Mouse (Mus musculus) C2C12 (cell line): ENCODE results near the gene Cdc42bpg. TPM values are rescaled to one million over a fixed set of nuclear protein-coding genes. Genes with fewer than 3 reads are reported as not detected.

Source experiments
- H3K27me3 ChIP-seq: one replicate; pipeline ENCODE4 v1.6.1; 2011; ENCODE audit not compliant: control insufficient read depth, insufficient read depth, insufficient read length
- H3K36me3 ChIP-seq: one replicate; pipeline ENCODE4 v1.6.1; 2011; ENCODE audit not compliant: control insufficient read depth, insufficient read depth
- H3K4me3 ChIP-seq: one replicate; pipeline ENCODE4 v1.5.1; 2011; ENCODE audit warnings: mild to moderate bottlenecking, control low read depth; ENCODE audit not compliant: poor library complexity, insufficient read depth, severe bottlenecking
- H3K79me2 ChIP-seq: one replicate; pipeline ENCODE4 v1.6.1; 2011; ENCODE audit not compliant: control insufficient read depth, insufficient read depth
- H3K79me3 ChIP-seq: one replicate; pipeline ENCODE4 v1.6.1; 2011; ENCODE audit warnings: low read depth, control low read depth
- H3ac ChIP-seq: one replicate; pipeline ENCODE3; 2011; ENCODE audit warnings: low read depth; ENCODE audit not compliant: control insufficient read depth, insufficient read length
- CEBPB ChIP-seq: IDR thresholded peaks from one replicate; pipeline ENCODE4 v1.6.1; 2011; ENCODE audit warnings: low read depth, mild to moderate bottlenecking, control low read depth, moderate library complexity
- CTCF ChIP-seq: IDR thresholded peaks from one replicate; pipeline ENCODE4 v1.5.1; 2011; ENCODE audit not compliant: control insufficient read depth, insufficient read depth, insufficient read length
- FOSL1 ChIP-seq: IDR thresholded peaks from one replicate; pipeline ENCODE4 v1.8.0; 2011; ENCODE audit warnings: mild to moderate bottlenecking, low read length; ENCODE audit not compliant: poor library complexity, insufficient read depth, severe bottlenecking
- MAX ChIP-seq: IDR thresholded peaks from one replicate; pipeline ENCODE4 v1.6.1; 2011; ENCODE audit warnings: mild to moderate bottlenecking, control low read depth
- MYOD1 ChIP-seq: IDR thresholded peaks from one replicate; pipeline ENCODE4 v1.6.1; 2011; ENCODE audit warnings: low read depth; ENCODE audit not compliant: control insufficient read depth, insufficient read length
- MYOG ChIP-seq: IDR thresholded peaks from one replicate; pipeline ENCODE4 v1.6.1; 2011; ENCODE audit not compliant: control insufficient read depth, insufficient read length; ENCODE audit errors: extremely low read depth
- USF1 ChIP-seq: IDR thresholded peaks from one replicate; pipeline ENCODE4 v1.6.1; 2011; ENCODE audit warnings: low read depth, mild to moderate bottlenecking, control low read depth, moderate library complexity
- polyA plus RNA-seq: library from polyadenylated mRNA; unstranded; fragments of >200 nt; fragmentation: generic; extraction: Trizol; gene quantifications from one replicate; pipeline ENCODE4 v1.2.1, GENCODE M21; 2012; ENCODE audit warnings: missing spikeins

The Cdc42bpg gene
- polyA plus RNA-seq, 1 experiment, result 7.2 TPM

GRCm38 (mm10) chr19:6269798-6270475 is 36.3 kb upstream of the Cdc42bpg start:
- H3K4me3 ChIP-seq, result no peak overlapping the region
- H3K79me3 ChIP-seq, result no peaks in the 10 kb centered on the region
- H3K27me3 ChIP-seq, result no peaks in the 10 kb centered on the region
- H3K36me3 ChIP-seq, result no peaks in the 10 kb centered on the region
- no peaks in the 10 kb centered on the region for H3K79me2 ChIP-seq
- H3ac ChIP-seq, result no peak overlapping the region
- TF ChIP-seq FOSL1 (no peak), CTCF (no peak), USF1 (no peak), MYOD1 (no peak), MYOG (no peak), CEBPB (no peak), MAX (no peak)

DNA sequence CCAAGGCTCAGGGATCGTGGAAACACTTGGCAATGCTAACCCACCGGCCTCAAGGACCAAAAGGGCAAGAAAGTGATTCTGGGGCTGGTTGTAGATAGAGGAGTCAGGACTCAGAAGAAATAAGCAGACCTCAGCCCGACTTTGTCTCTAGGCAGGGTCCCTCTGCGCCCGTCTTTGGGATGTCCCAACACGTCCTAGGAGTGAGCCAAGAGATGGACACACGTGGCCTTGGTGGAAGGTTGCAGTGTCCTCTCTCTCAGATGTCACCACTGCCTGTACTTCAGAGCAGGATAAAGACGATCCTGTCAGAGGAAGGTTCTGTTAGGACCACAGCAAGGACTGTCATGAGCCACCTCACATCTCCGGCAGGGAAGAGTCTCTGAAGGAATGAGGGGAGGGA is 35.6 kb upstream of the Cdc42bpg start:
- TF ChIP-seq USF1, result no peak
- TF ChIP-seq CEBPB, result no peak
- no peak for TF ChIP-seq MYOG
- no peak for TF ChIP-seq CTCF
- no peak for TF ChIP-seq MYOD1
- TF ChIP-seq FOSL1, result no peak
- Histone ChIP-seq H3K79me3 (no peaks in the 10 kb centered on the region), H3K27me3 (no peaks in the 10 kb centered on the region), H3K79me2 (peaks cover 2% of the 10 kb centered on the region), H3K36me3 (no peaks in the 10 kb centered on the region), H3K4me3 (no peak overlapping the region), H3ac (no peak overlapping the region)

GRCm38 (mm10) chr19:6271206-6271605 is 35.0 kb upstream of the Cdc42bpg start:
- no peak for TF ChIP-seq MYOG
- no peak for TF ChIP-seq FOSL1
- no peak for TF ChIP-seq MYOD1
- TF ChIP-seq MAX, result no peak
- no peak for TF ChIP-seq CEBPB
- no peak for TF ChIP-seq USF1
- Histone ChIP-seq H3K27me3 (no peaks in the 10 kb centered on the region), H3K36me3 (no peaks in the 10 kb centered on the region), H3ac (no peak overlapping the region), H3K4me3 (no peak overlapping the region), H3K79me3 (no peaks in the 10 kb centered on the region), H3K79me2 (peaks cover 7% of the 10 kb centered on the region)

GRCm38 (mm10) chr19:6272053-6272452 is 34.2 kb upstream of the Cdc42bpg start:
- TF ChIP-seq USF1 (no peak), CTCF (no peak), MYOG (no peak), MAX (no peak), FOSL1 (no peak)
- Histone ChIP-seq H3K79me3 (peaks cover 2% of the 10 kb centered on the region), H3K36me3 (no peaks in the 10 kb centered on the region), H3ac (no peak overlapping the region), H3K4me3 (no peak overlapping the region), H3K79me2 (peaks cover 11% of the 10 kb centered on the region), H3K27me3 (no peaks in the 10 kb centered on the region)

- H3K79me3 ChIP-seq, result peaks cover 7% of the 10 kb centered on the region
- no peak overlapping the region for H3K4me3 ChIP-seq
- H3K79me2 ChIP-seq, result peaks cover 18% of the 10 kb centered on the region
- H3ac ChIP-seq, result no peak overlapping the region
- TF ChIP-seq CEBPB (no peak), MYOD1 (no peak), MYOG (no peak), USF1 (no peak), MAX (no peak), FOSL1 (no peak), CTCF (no peak)
- H3K27me3 ChIP-seq, result no peaks in the 10 kb centered on the region
- no peaks in the 10 kb centered on the region for H3K36me3 ChIP-seq
Measured at GRCm38 (mm10) chr19:6272738-6273137, 33.5 kb upstream of the Cdc42bpg start.

- TF ChIP-seq USF1 (no peak), MAX (no peak), CTCF (no peak), FOSL1 (no peak), MYOG (no peak), CEBPB (no peak), MYOD1 (no peak)
- Histone ChIP-seq H3K79me2 (peaks cover 25% of the 10 kb centered on the region), H3ac (no peak overlapping the region), H3K27me3 (no peaks in the 10 kb centered on the region), H3K36me3 (no peaks in the 10 kb centered on the region), H3K79me3 (peaks cover 11% of the 10 kb centered on the region), H3K4me3 (no peak overlapping the region)
Measured at GRCm38 (mm10) chr19:6273592-6273991, 32.7 kb upstream of the Cdc42bpg start.
